Mouse (Mus musculus) myocyte (in vitro differentiated cells): ENCODE results near the gene Ppfibp1.
"Not testable (repeated sequence)": the region's sequence is repeated elsewhere in the genome, so short reads cannot be mapped to it uniquely, and the experiment has no call there.

Experiments
- CEBPB ChIP-seq: IDR thresholded peaks from 2 replicates; pipeline ENCODE4 v1.6.1; 2011; ENCODE audit warnings: mild to moderate bottlenecking, moderate library complexity; ENCODE audit not compliant: poor library complexity, insufficient read depth, severe bottlenecking
- MAX ChIP-seq: IDR thresholded peaks from one replicate; pipeline ENCODE4 v1.6.1; 2011; ENCODE audit warnings: low read depth, mild to moderate bottlenecking, control low read depth
- MYOD1 ChIP-seq, 3 experiments: IDR thresholded peaks; one replicate each; pipeline ENCODE4 v1.6.1; 2011; ENCODE audit warnings: control low read depth in 2 of 3, low read depth in 2 of 3, mild to moderate bottlenecking in 2 of 3, moderate library complexity in 1 of 3; ENCODE audit not compliant: insufficient read length in 2 of 3, control insufficient read depth in 1 of 3
- MYOG ChIP-seq, 3 experiments: IDR thresholded peaks; one replicate each; pipeline ENCODE4 v1.6.1; 2011; ENCODE audit warnings: control low read depth in 2 of 3, low read depth in 2 of 3, mild to moderate bottlenecking in 2 of 3; ENCODE audit not compliant: insufficient read length in 2 of 3, control insufficient read depth in 1 of 3, insufficient read depth in 1 of 3
- POLR2A ChIP-seq: IDR thresholded peaks from one replicate; pipeline ENCODE4 v1.6.1; 2011; ENCODE audit warnings: low read depth, mild to moderate bottlenecking, control low read depth, moderate library complexity; ENCODE audit not compliant: insufficient read length
- POLR2AphosphoS2 ChIP-seq: IDR thresholded peaks from one replicate; pipeline ENCODE4 v1.6.1; 2011; ENCODE audit warnings: low read depth, control low read depth; ENCODE audit not compliant: insufficient read length
- SRF ChIP-seq: IDR thresholded peaks from one replicate; pipeline ENCODE4 v1.6.1; 2011; ENCODE audit warnings: low read depth; ENCODE audit not compliant: control insufficient read depth, insufficient read length
- TCF12 ChIP-seq: IDR thresholded peaks from one replicate; pipeline ENCODE4 v1.6.1; 2011; ENCODE audit warnings: mild to moderate bottlenecking, control low read depth; ENCODE audit not compliant: poor library complexity, insufficient read depth, severe bottlenecking
- USF1 ChIP-seq: IDR thresholded peaks from one replicate; pipeline ENCODE4 v1.6.1; 2011; ENCODE audit warnings: low read depth, mild to moderate bottlenecking, control low read depth, moderate library complexity

DNA sequence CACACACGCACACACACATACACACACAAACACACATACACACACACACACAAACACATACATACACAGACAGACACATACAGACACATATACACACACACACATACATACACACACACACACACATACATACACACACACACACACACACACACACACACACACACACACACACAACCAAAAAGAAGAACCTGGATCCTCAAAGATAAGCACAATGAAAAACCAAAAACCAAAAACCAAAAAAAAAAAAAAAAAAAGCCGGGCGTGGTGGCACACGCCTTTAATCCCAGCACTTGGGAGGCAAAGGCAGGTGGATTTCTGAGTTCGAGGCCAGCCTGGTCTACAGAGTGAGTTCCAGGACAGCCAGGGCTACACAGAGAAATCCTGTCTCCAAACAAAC lies 23.9 kb upstream of the Ppfibp1 start:
- TF ChIP-seq POLR2A; POLR2AphosphoS2; CEBPB; MYOD1 (IDR thresholded peaks at IDR 0.05; ENCODE audit: control insufficient read depth in 1 of 3, insufficient read length in 2 of 3, low read depth in 2 of 3); MYOG (IDR thresholded peaks at IDR 0.05; ENCODE audit: control insufficient read depth in 1 of 3, insufficient read depth in 1 of 3, insufficient read length in 2 of 3, low read depth in 2 of 3); MAX; USF1; TCF12; SRF: not testable (repeated sequence)
